Mouse (Mus musculus): ENCODE measurements around the gene Cyp8b1. TPM values are rescaled to one million over a fixed set of nuclear protein-coding genes. Genes with fewer than 3 reads are reported as not detected.

Cyp8b1 gene
- polyA plus RNA-seq, 1 experiment, result not detected

DNA sequence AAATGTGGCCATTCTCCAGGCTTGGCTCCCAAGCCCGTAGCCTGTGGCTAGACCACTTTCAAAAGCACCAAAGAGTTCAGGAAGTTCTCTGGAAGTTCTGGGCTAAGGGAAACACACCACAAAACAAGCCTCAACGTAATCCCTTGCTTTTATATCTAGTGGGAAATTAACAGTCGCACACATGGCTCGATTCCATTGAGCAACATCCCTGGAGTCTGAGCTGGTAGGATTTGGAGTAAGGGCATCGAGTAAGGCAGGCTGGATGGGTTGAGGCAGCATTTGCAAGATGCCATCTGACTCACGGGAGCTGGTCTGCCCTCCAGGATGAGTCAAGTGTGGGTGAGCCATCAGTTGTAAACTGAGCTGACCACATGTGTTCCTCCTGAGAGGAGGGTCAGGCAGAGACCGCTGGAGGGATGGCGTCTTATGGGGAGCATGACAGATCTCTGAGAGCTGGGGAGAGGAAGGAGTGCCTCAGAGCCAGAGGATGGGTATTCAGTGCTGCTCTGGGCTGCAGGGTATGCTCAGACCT, 1.8 kb downstream of the Cyp8b1 start:
- Histone ChIP-seq H3K27ac (ENCODE audit: insufficient read depth, low read length) (no peak overlapping the region), H3K4me3 (replicated peaks; ENCODE audit: insufficient read depth, low read depth, low read length) (no peak overlapping the region), H3K4me1 (ENCODE audit: control insufficient read depth, insufficient read depth, low read length) (peaks cover 3% of the 10 kb centered on the region; the same call in 1 of the 2 replicates), H3K27me3 (ENCODE audit: control insufficient read depth, insufficient read depth, low read length) (no peaks in the 10 kb centered on the region)
- WGBS, result 86% methylated on average over 8 of the region's 8 CpGs
- DNase-seq, result no peak
- TF ChIP-seq POLR2A (IDR thresholded peaks at IDR 0.05; ENCODE audit: borderline replicate concordance, insufficient read depth, low read length) (no peak), CTCF (IDR thresholded peaks at IDR 0.05; ENCODE audit: borderline replicate concordance, insufficient read depth, low read depth, low read length) (no peak)

DNA sequence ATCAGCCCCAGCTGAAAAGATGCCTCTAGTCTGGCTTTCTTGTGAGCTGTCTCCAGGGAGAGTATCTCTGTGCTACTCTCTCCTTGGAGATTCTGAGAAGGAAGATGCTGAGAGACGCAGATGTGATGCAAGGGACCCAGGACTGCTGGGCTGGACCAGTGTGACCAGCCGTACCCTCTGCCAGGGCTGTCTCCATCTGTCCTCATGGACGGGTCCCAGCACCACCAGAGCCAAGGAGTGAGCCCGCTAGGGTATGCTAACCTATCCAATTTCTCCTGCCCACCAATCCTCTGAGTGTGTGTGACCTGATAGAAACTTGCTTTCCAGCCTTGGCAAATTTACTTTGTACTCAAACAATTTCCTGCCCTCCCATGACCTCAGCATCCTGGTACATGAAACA, 3.3 kb downstream of the Cyp8b1 start:
- TF ChIP-seq CTCF (IDR thresholded peaks at IDR 0.05; ENCODE audit: borderline replicate concordance, insufficient read depth, low read depth, low read length) (no peak), POLR2A (IDR thresholded peaks at IDR 0.05; ENCODE audit: borderline replicate concordance, insufficient read depth, low read length) (no peak)
- WGBS, result 40% methylated on average over 4 of the region's 4 CpGs

DNA sequence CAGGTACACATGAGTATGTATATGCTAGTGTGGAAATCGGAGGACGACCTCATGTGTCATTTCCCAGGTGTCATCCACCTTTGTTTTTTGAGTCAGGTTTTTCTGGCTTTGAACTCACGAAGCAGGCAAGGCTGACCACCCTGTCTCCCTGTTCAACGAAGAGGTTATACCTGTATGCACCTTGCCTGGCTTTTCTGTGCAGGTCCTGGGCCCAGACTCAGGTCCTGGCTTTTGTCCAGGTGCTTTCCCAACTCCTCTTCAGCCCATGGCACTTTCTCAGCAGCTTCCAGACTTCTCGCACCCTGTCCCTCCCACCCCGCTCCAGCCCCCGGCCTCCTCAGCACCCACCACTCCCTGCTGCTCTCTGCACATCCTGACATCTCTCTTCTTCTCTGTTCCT, 4.9 kb downstream of the Cyp8b1 start:
- TF ChIP-seq CTCF (IDR thresholded peaks at IDR 0.05; ENCODE audit: borderline replicate concordance, insufficient read depth, low read depth, low read length) (no peak), POLR2A (IDR thresholded peaks at IDR 0.05; ENCODE audit: borderline replicate concordance, insufficient read depth, low read length) (no peak)
- Histone ChIP-seq H3K27me3 (ENCODE audit: control insufficient read depth, insufficient read depth, low read length) (no peaks in the 10 kb centered on the region), H3K27ac (ENCODE audit: insufficient read depth, low read length) (no peak overlapping the region), H3K4me1 (ENCODE audit: control insufficient read depth, insufficient read depth, low read length) (peaks cover 3% of the 10 kb centered on the region; the same call in 1 of the 2 replicates), H3K4me3 (replicated peaks; ENCODE audit: insufficient read depth, low read depth, low read length) (no peak overlapping the region)
- no peak for DNase-seq
- WGBS, result 94% methylated on average over 7 of the region's 7 CpGs

More for the DNA sequence above, 3.3 kb downstream of the Cyp8b1 start:
- no peaks in the 10 kb centered on the region for H3K27me3 ChIP-seq (ENCODE audit: control insufficient read depth, insufficient read depth, low read length)
- DNase-seq, result no peak
- no peak overlapping the region for H3K27ac ChIP-seq (ENCODE audit: insufficient read depth, low read length)
- peaks cover 3% of the 10 kb centered on the region; the same call in 1 of the 2 replicates for H3K4me1 ChIP-seq (ENCODE audit: control insufficient read depth, insufficient read depth, low read length)
- H3K4me3 ChIP-seq (replicated peaks; ENCODE audit: insufficient read depth, low read depth, low read length), result no peak overlapping the region

DNA sequence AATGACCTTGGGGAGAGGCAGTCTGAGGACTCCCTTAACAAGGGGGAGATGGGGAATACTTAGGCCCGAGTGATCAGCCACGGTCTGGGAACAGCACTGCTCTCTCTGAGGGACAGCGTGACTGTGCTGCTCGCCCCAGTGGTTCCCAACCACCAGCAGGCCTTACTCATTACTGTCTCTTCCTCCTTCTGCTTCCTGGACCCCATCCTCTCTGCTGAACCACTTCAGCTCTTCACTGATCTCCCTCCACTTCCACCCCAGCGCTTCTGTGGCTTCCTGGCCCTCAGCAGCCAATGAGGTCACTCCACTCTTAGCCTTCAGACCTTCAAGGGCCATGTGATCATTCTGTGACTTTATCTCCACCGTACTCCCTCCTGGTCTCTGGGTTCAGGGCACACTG, 6.5 kb downstream of the Cyp8b1 start:
- H3K27ac ChIP-seq (ENCODE audit: insufficient read depth, low read length), result no peak overlapping the region
- no peak for DNase-seq
- peaks cover 3% of the 10 kb centered on the region; the same call in 1 of the 2 replicates for H3K4me1 ChIP-seq (ENCODE audit: control insufficient read depth, insufficient read depth, low read length)
- TF ChIP-seq CTCF (IDR thresholded peaks at IDR 0.05; ENCODE audit: borderline replicate concordance, insufficient read depth, low read depth, low read length) (no peak), POLR2A (IDR thresholded peaks at IDR 0.05; ENCODE audit: borderline replicate concordance, insufficient read depth, low read length) (no peak)
- no peaks in the 10 kb centered on the region for H3K27me3 ChIP-seq (ENCODE audit: control insufficient read depth, insufficient read depth, low read length)
- WGBS, result 79% methylated on average over 6 of the region's 6 CpGs
- H3K4me3 ChIP-seq (replicated peaks; ENCODE audit: insufficient read depth, low read depth, low read length), result no peak overlapping the region

DNA sequence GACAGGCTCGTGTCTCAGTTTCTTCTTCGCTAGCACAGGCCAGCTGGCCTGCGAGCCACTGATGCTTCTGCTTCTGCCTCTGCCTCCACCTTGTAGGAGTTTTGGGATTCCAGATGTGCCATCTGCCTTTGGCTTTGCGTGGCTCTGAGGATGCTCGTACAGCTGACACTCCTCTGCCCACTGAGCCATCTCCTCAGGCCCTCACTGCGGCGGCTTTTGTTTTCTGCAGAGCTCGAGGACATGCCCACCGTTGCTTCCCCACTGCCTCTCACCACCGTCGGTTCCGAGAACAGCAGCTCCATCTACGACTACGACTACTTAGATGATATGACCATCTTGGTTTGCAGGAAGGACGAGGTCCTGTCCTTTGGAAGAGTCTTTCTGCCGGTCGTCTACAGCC, 7.8 kb downstream of the Cyp8b1 start:
- TF ChIP-seq CTCF (IDR thresholded peaks at IDR 0.05; ENCODE audit: borderline replicate concordance, insufficient read depth, low read depth, low read length) (no peak), POLR2A (IDR thresholded peaks at IDR 0.05; ENCODE audit: borderline replicate concordance, insufficient read depth, low read length) (no peak)
- Histone ChIP-seq H3K27me3 (ENCODE audit: control insufficient read depth, insufficient read depth, low read length) (no peaks in the 10 kb centered on the region), H3K4me1 (ENCODE audit: control insufficient read depth, insufficient read depth, low read length) (peaks cover 7% of the 10 kb centered on the region), H3K4me3 (replicated peaks; ENCODE audit: insufficient read depth, low read depth, low read length) (no peak overlapping the region), H3K27ac (ENCODE audit: insufficient read depth, low read length) (no peak overlapping the region)
- WGBS, result 90% methylated on average over 17 of the region's 17 CpGs
- DNase-seq, result no peak

DNA sequence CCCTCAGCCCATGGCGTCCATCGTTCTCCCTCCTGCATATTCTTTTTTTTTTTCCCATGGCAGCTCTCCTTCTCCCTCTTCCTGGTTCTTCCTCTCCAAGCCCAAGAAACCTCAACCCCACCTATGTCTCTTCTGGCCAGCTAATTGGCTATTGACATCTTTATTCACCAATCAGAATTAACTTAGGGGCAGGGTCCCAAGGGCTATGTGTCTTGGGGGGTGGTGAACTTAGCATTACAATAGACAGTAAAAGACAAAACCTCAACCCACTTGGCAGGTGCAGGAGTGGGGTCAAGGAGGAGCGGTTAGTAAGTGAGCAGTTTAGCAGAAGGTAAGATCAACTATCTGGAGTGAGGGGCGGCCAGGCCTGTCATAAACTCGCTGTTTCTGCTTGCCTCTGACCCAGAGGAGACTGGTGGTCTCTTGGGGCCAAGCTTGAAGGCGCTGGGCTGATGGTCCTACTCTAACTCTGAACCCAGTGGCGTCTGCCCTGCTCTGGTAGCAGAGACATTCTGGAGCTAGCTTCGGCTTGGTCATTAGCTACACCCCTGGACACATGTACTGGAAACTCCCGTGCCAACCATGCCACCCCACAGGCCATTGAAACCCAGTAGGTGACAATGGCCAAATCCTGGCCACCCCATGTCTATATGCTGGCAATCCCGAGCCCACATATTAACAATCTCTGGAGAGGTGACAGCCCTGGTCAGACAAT, 8.6 kb downstream of the Cyp8b1 start:
- no peak for TF ChIP-seq CTCF (IDR thresholded peaks at IDR 0.05; ENCODE audit: borderline replicate concordance, insufficient read depth, low read depth, low read length)
- TF ChIP-seq POLR2A (IDR thresholded peaks at IDR 0.05; ENCODE audit: borderline replicate concordance, insufficient read depth, low read length), result no peak
- H3K27me3 ChIP-seq (ENCODE audit: control insufficient read depth, insufficient read depth, low read length), result no peaks in the 10 kb centered on the region
- H3K4me1 ChIP-seq (ENCODE audit: control insufficient read depth, insufficient read depth, low read length), result peaks cover 4% of the 10 kb centered on the region; the same call in 1 of the 2 replicates
- no peak overlapping the region for H3K4me3 ChIP-seq (replicated peaks; ENCODE audit: insufficient read depth, low read depth, low read length)
- no peak overlapping the region for H3K27ac ChIP-seq (ENCODE audit: insufficient read depth, low read length)
- DNase-seq, result no peak
- 63% methylated on average over 10 of the region's 10 CpGs for WGBS

DNA sequence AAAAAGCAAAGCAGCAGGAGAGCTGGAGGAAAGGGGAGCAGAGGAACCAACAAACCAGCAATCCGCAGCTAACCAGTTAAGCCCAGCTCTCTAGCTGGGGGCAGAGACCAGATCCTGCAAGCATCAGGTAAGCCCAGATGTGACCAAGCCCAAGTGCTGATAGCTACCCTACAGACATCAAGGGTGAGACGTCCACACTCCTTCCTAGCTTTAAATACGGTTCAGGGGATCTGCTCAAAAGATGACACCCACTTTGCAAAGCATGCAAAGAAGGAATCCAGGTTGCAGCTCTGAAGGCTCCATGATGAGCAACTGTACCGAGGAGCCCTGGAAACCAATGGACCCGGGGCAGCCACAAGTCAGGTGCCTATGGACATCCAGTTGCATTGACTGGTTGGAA, 9.6 kb downstream of the Cyp8b1 start:
- 89% methylated on average over 5 of the region's 5 CpGs for WGBS
- no peak for DNase-seq
- no peak for TF ChIP-seq POLR2A (IDR thresholded peaks at IDR 0.05; ENCODE audit: borderline replicate concordance, insufficient read depth, low read length)
- no peak for TF ChIP-seq CTCF (IDR thresholded peaks at IDR 0.05; ENCODE audit: borderline replicate concordance, insufficient read depth, low read depth, low read length)
- Histone ChIP-seq H3K27me3 (ENCODE audit: control insufficient read depth, insufficient read depth, low read length) (no peaks in the 10 kb centered on the region), H3K27ac (ENCODE audit: insufficient read depth, low read length) (no peak overlapping the region), H3K4me3 (replicated peaks; ENCODE audit: insufficient read depth, low read depth, low read length) (no peak overlapping the region), H3K4me1 (ENCODE audit: control insufficient read depth, insufficient read depth, low read length) (peaks cover 4% of the 10 kb centered on the region; the same call in 1 of the 2 replicates)

All from cerebellum, adult 2 months (tissue).